Mouse (Mus musculus): ENCODE measurements around the gene Sh3rf3. TPM values are rescaled to one million over a fixed set of nuclear protein-coding genes. Genes with fewer than 3 reads are reported as not detected.

Sh3rf3 gene
- polyA plus RNA-seq, 1 experiment, result 1.0 TPM

GRCm38 (mm10) chr10:58854548-58855198 is 41.5 kb downstream of the Sh3rf3 start:
- no peak for DNase-seq (ENCODE audit: low spot score)

GRCm38 (mm10) chr10:58855199-58855751 is 42.1 kb downstream of the Sh3rf3 start:
- no peak for DNase-seq (ENCODE audit: low spot score)

- DNase-seq (ENCODE audit: low spot score), result no peak
Observed at GRCm38 (mm10) chr10:58855814-58856213, 42.7 kb downstream of the Sh3rf3 start.

- no peak for DNase-seq (ENCODE audit: low spot score)
Observed at GRCm38 (mm10) chr10:58856742-58857141, 43.6 kb downstream of the Sh3rf3 start.

- no peak for DNase-seq (ENCODE audit: low spot score)
Observed at GRCm38 (mm10) chr10:58864735-58865134, 51.6 kb downstream of the Sh3rf3 start.

GRCm38 (mm10) chr10:58867536-58867935 is 54.4 kb downstream of the Sh3rf3 start:
- no peak for DNase-seq (ENCODE audit: low spot score)

GRCm38 (mm10) chr10:58869836-58870235 is 56.7 kb downstream of the Sh3rf3 start:
- DNase-seq (ENCODE audit: low spot score), result no peak

GRCm38 (mm10) chr10:58871149-58871820 is 58.1 kb downstream of the Sh3rf3 start:
- no peak for DNase-seq (ENCODE audit: low spot score)

- DNase-seq (ENCODE audit: low spot score), result no peak
Observed at GRCm38 (mm10) chr10:58871821-58872577, 58.8 kb downstream of the Sh3rf3 start.

GRCm38 (mm10) chr10:58877835-58878234 is 64.7 kb downstream of the Sh3rf3 start:
- DNase-seq (ENCODE audit: low spot score), result no peak

GRCm38 (mm10) chr10:58878636-58879035 is 65.5 kb downstream of the Sh3rf3 start:
- no peak for DNase-seq (ENCODE audit: low spot score)

GRCm38 (mm10) chr10:58882741-58883140 is 69.6 kb downstream of the Sh3rf3 start:
- no peak for DNase-seq (ENCODE audit: low spot score)

GRCm38 (mm10) chr10:58885351-58885750 is 72.2 kb downstream of the Sh3rf3 start:
- DNase-seq (ENCODE audit: low spot score), result no peak

GRCm38 (mm10) chr10:58885816-58886215 is 72.7 kb downstream of the Sh3rf3 start:
- DNase-seq (ENCODE audit: low spot score), result no peak

GRCm38 (mm10) chr10:58890671-58891439 is 77.7 kb downstream of the Sh3rf3 start:
- DNase-seq (ENCODE audit: low spot score), result no peak

GRCm38 (mm10) chr10:58895431-58895830 is 82.3 kb downstream of the Sh3rf3 start:
- DNase-seq (ENCODE audit: low spot score), result no peak

- DNase-seq (ENCODE audit: low spot score), result no peak
Observed at GRCm38 (mm10) chr10:58897009-58897543, 83.9 kb downstream of the Sh3rf3 start.

- no peak for DNase-seq (ENCODE audit: low spot score)
Observed at GRCm38 (mm10) chr10:58905253-58905652, 92.1 kb downstream of the Sh3rf3 start.

GRCm38 (mm10) chr10:58907001-58907443 is 93.9 kb downstream of the Sh3rf3 start:
- DNase-seq (ENCODE audit: low spot score), result no peak

GRCm38 (mm10) chr10:58908451-58908850 is 95.3 kb downstream of the Sh3rf3 start:
- no peak for DNase-seq (ENCODE audit: low spot score)

Measured in urinary bladder, adult 2 months (tissue).